Mouse (Mus musculus): Measurements from ENCODE around the gene Csnk1d.

Csnk1d gene

GRCm38 (mm10) chr11:120990951-120991526, at the start of gene Csnk1d:
Gene Csnk1d (minus strand): TSS chr11:120991330.
- peak; percentile 99 for DNase-seq (ENCODE audit: low spot score)

GRCm38 (mm10) chr11:121039302-121039701, 48.2 kb upstream of the Csnk1d start, which contains the start of gene Cd7:
Gene Cd7 (minus strand): TSS chr11:121039418.
- DNase-seq (ENCODE audit: low spot score), result no peak

- DNase-seq (ENCODE audit: low spot score), result no peak
These were observed 47.5 kb upstream of the Csnk1d start for GRCm38 (mm10) chr11:121038366-121039240.

- no peak for DNase-seq (ENCODE audit: low spot score)
These were observed 42.0 kb upstream of the Csnk1d start for GRCm38 (mm10) chr11:121033118-121033517.

- DNase-seq (ENCODE audit: low spot score), result no peak
These were observed 36.1 kb upstream of the Csnk1d start for GRCm38 (mm10) chr11:121027259-121027658.

- no peak for DNase-seq (ENCODE audit: low spot score)
These were observed 33.0 kb upstream of the Csnk1d start for GRCm38 (mm10) chr11:121024163-121024562.

- DNase-seq (ENCODE audit: low spot score), result no peak
These were observed 28.4 kb upstream of the Csnk1d start for GRCm38 (mm10) chr11:121019501-121019900.

- peak; percentile 67 for DNase-seq (ENCODE audit: low spot score)
These were observed 26.6 kb upstream of the Csnk1d start for GRCm38 (mm10) chr11:121017703-121018102.

- DNase-seq (ENCODE audit: low spot score), result no peak
These were observed 24.3 kb upstream of the Csnk1d start for GRCm38 (mm10) chr11:121015472-121015871.

- DNase-seq (ENCODE audit: low spot score), result peak; percentile 29
These were observed 23.8 kb upstream of the Csnk1d start for GRCm38 (mm10) chr11:121014896-121015300.

GRCm38 (mm10) chr11:121013656-121014055, 22.5 kb upstream of the Csnk1d start:
- peak; percentile 25 for DNase-seq (ENCODE audit: low spot score)

- DNase-seq (ENCODE audit: low spot score), result no peak
These were observed 19.1 kb upstream of the Csnk1d start for GRCm38 (mm10) chr11:121010044-121010755.

GRCm38 (mm10) chr11:121006184-121006583, 15.1 kb upstream of the Csnk1d start:
- no peak for DNase-seq (ENCODE audit: low spot score)

GRCm38 (mm10) chr11:121004281-121004680, 13.2 kb upstream of the Csnk1d start:
- DNase-seq (ENCODE audit: low spot score), result no peak

GRCm38 (mm10) chr11:121001966-121002365, 10.8 kb upstream of the Csnk1d start:
- no peak for DNase-seq (ENCODE audit: low spot score)

- DNase-seq (ENCODE audit: low spot score), result no peak
These were observed 3.6 kb upstream of the Csnk1d start for GRCm38 (mm10) chr11:120994741-120995140.

- no peak for DNase-seq (ENCODE audit: low spot score)
These were observed 2.5 kb upstream of the Csnk1d start for GRCm38 (mm10) chr11:120993586-120993985.

GRCm38 (mm10) chr11:120993080-120993479, 1.9 kb upstream of the Csnk1d start:
- no peak for DNase-seq (ENCODE audit: low spot score)

GRCm38 (mm10) chr11:120991791-120992190, 661 bp upstream of the Csnk1d start:
- DNase-seq (ENCODE audit: low spot score), result no peak

- DNase-seq (ENCODE audit: low spot score), result peak; percentile 32
These were observed 876 bp downstream of the Csnk1d start for GRCm38 (mm10) chr11:120990126-120990781.

GRCm38 (mm10) chr11:120989523-120989922, 1.6 kb downstream of the Csnk1d start:
- no peak for DNase-seq (ENCODE audit: low spot score)

GRCm38 (mm10) chr11:120988410-120988809, 2.7 kb downstream of the Csnk1d start:
- no peak for DNase-seq (ENCODE audit: low spot score)
